Mouse (Mus musculus) liver (tissue): Measurements from ENCODE around the gene Mnd1.
A peak's percentile ranks its signal among the peaks of the same experiment; 100 is the strongest.

Source experiments
- DNase-seq: peaks from one replicate; pipeline ENCODE4 v3.0.0-alpha.2; 2020; ENCODE audit warnings: mixed read lengths

Gene Mnd1

GRCm38 (mm10) chr3:84157011-84157410 is 1.4 kb upstream of the Mnd1 start:
- no peak for DNase-seq

- DNase-seq = no peak
Measured at GRCm38 (mm10) chr3:84156105-84156504, 519 bp upstream of the Mnd1 start.

GRCm38 (mm10) chr3:84155146-84155545 is 440 bp downstream of the Mnd1 start:
- DNase-seq = peak; percentile 83

GRCm38 (mm10) chr3:84154721-84155141 is 855 bp downstream of the Mnd1 start:
- no peak for DNase-seq

- no peak for DNase-seq
Measured at GRCm38 (mm10) chr3:84149831-84150230, 5.8 kb downstream of the Mnd1 start.

- DNase-seq = no peak
Measured at GRCm38 (mm10) chr3:84140947-84141346, 14.6 kb downstream of the Mnd1 start.

GRCm38 (mm10) chr3:84136509-84136908 is 19.1 kb downstream of the Mnd1 start:
- no peak for DNase-seq

- DNase-seq = no peak
Measured at GRCm38 (mm10) chr3:84135933-84136332, 19.7 kb downstream of the Mnd1 start.

GRCm38 (mm10) chr3:84135387-84135786 is 20.2 kb downstream of the Mnd1 start:
- DNase-seq = peak; percentile 91

- no peak for DNase-seq
Measured at GRCm38 (mm10) chr3:84131369-84131768, 24.2 kb downstream of the Mnd1 start.

- no peak for DNase-seq
Measured at GRCm38 (mm10) chr3:84130776-84131175, 24.8 kb downstream of the Mnd1 start.

GRCm38 (mm10) chr3:84128871-84129870 is 26.4 kb downstream of the Mnd1 start:
- DNase-seq = peak; percentile 19

- no peak for DNase-seq
Measured at GRCm38 (mm10) chr3:84127431-84127830, 28.2 kb downstream of the Mnd1 start.

- DNase-seq = no peak
Measured at GRCm38 (mm10) chr3:84126721-84127120, 28.9 kb downstream of the Mnd1 start.

GRCm38 (mm10) chr3:84125704-84126289 is 29.8 kb downstream of the Mnd1 start:
- DNase-seq = no peak

- DNase-seq = peak; percentile 23
Measured at GRCm38 (mm10) chr3:84123461-84123860, 32.1 kb downstream of the Mnd1 start.

GRCm38 (mm10) chr3:84118718-84119117 is 36.9 kb downstream of the Mnd1 start:
- DNase-seq = no peak

- no peak for DNase-seq
Measured at GRCm38 (mm10) chr3:84118178-84118577, 37.4 kb downstream of the Mnd1 start.

GRCm38 (mm10) chr3:84108614-84109013 is 47.0 kb downstream of the Mnd1 start:
- DNase-seq = no peak

GRCm38 (mm10) chr3:84106106-84106505 is 49.5 kb downstream of the Mnd1 start:
- no peak for DNase-seq

GRCm38 (mm10) chr3:84103536-84103935 is 52.0 kb downstream of the Mnd1 start:
- DNase-seq = no peak

GRCm38 (mm10) chr3:84092875-84093274 is 62.7 kb downstream of the Mnd1 start:
- DNase-seq = no peak

- DNase-seq = peak; percentile 20
Measured at GRCm38 (mm10) chr3:84090982-84091381, 64.6 kb downstream of the Mnd1 start.

- DNase-seq = no peak
Measured at GRCm38 (mm10) chr3:84086921-84087320, 68.7 kb downstream of the Mnd1 start.
